Mouse (Mus musculus) left cerebral cortex, postnatal 14 days (tissue): ENCODE measurements at regions not wholly inside any gene's neighbourhood (a gene's known extent, or its start where the extent isn't known, plus 50 kb on each side); places are given as distances from the start of the nearest gene placed in this dataset.

Experiments used
- DNase-seq, 2 experiments: peaks; one replicate each; pipeline ENCODE4 v3.0.0; 2021 to 2022; ENCODE audit warnings: low spot score in 2 of 2, mixed read lengths in 1 of 2
- intact Hi-C: fragments of 180-260 bp; cut with DNase I; formaldehyde crosslinking; loops from one replicate; pipeline ENCODE4 v1.15.1; 2025

DNA sequence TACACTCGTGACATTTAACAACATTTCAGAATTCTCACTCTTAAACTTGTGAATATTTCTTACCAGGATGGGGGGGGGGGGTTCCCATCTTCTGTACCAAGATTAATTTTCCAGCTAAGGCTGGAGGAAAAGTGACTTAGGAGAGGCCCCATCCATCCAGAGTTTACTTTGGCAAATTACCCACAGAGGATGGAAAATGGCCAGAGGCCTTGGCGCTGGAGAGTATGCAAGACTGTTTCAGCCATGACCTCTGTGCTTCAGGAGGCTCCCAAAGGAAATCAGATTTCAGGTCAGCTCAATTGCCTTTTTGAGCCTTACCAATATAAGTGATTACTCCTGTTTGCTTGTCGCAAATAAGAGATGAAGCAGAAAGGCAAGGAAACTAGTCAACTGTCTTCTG is 143.4 kb upstream of the F930015N05Rik start:
- peak in 1 of 2 experiments; percentile 5 for DNase-seq
- intact Hi-C loops, result no loop called here

GRCm38 (mm10) chr11:64586056-64586455 is 149.6 kb upstream of the F930015N05Rik start:
- intact Hi-C loops, result no loop called here

GRCm38 (mm10) chr11:64587034-64587710 is 150.7 kb upstream of the F930015N05Rik start:
- DNase-seq, result no peak
- intact Hi-C loops, result no loop called here

More at GRCm38 (mm10) chr11:64586056-64586455, 149.6 kb upstream of the F930015N05Rik start:
- DNase-seq, result no peak

DNA sequence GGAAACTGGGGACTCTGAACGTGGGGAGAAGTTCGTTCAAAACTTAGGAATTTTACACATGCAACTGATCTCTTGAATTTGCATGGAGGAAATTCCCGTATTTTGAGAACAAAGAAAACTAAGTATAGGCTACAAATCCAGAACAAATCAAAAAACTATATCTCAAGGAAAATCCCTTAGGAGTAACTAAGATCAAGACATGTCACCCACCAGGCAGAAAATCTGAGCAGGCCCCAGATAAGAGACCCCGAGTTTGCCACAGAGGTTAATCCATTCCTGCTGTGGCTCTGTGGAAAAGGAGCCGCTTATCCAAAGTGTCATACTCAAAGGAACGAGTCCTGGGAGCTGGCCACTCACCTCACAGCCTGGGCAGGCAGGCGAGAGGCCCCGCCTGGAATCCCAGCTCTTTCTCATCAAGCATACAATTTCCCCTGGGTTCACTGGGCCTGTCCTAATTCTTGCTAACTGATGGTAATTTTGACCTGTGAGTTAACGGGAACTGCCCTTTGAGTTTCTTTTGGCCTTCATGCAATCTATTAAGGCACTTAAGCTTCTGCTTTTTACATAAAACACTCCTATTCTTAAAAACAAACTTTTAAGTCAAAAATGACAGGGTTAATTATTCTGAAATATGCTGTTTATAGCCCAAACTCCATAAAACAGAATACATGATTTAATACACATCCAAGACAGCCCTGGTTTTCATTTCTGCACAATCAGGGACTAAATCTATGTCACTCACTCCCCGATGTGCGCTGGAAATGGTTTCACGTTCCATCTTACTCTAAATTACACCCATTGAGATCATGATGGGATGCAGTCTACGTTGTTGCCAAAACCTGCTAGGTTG is 151.5 kb upstream of the F930015N05Rik start:
- no peak for DNase-seq
- intact Hi-C loops, result no loop called here

- intact Hi-C loops, result no loop called here
- DNase-seq, result no peak
These were observed 152.1 kb upstream of the F930015N05Rik start for GRCm38 (mm10) chr11:64588601-64588989.

DNA sequence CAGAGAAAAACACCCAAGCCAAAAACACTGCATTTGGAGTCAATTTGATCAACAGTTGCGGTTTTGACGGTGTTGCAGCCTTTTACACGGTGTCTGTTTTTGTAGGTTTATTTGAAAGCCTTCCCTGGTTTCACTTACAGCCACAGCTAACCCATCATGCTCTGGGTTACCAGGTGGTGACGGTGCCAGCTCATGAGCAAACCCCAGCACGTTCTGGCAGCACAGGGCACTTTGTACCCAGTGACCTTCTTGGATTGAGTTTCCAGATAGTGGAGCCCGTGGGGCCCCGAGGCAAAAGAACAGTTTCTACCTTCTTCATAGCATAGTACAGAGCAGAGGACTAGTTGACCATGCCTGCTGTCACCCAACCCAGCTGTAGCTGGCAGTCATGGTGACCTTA is 152.6 kb upstream of the F930015N05Rik start:
- intact Hi-C loops, result no loop called here
- DNase-seq, result no peak

GRCm38 (mm10) chr11:64590091-64590490 is 153.6 kb upstream of the F930015N05Rik start:
- no peak for DNase-seq
- intact Hi-C loops, result no loop called here

- DNase-seq, result no peak
- intact Hi-C loops, result no loop called here
These were observed 155.8 kb upstream of the F930015N05Rik start for GRCm38 (mm10) chr11:64592253-64592652.

GRCm38 (mm10) chr11:64597305-64597704 is 160.9 kb upstream of the F930015N05Rik start:
- intact Hi-C loops, result no loop called here
- DNase-seq, result no peak

DNA sequence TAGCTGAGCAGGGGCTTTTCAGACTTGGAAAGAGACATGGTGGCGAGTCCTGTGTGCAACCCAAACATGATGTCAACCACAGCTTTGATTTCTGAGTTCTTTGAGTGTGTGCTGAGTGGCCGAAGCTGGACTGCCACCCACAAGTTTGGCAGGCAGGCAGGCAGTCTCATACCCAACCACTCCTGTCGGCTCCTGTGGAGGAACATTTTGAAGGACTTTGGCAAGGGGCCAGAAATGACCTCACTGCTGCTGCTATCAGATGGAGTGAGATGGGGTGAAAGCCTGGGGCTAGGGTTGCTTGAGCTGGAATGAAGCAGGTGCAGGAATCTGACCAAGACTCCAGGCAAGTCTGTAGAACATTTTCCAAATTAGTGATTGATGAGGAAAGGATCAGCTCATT is 162.7 kb upstream of the F930015N05Rik start:
- intact Hi-C loops, result no loop called here
- peak; percentile 4 to 5 for DNase-seq

DNA sequence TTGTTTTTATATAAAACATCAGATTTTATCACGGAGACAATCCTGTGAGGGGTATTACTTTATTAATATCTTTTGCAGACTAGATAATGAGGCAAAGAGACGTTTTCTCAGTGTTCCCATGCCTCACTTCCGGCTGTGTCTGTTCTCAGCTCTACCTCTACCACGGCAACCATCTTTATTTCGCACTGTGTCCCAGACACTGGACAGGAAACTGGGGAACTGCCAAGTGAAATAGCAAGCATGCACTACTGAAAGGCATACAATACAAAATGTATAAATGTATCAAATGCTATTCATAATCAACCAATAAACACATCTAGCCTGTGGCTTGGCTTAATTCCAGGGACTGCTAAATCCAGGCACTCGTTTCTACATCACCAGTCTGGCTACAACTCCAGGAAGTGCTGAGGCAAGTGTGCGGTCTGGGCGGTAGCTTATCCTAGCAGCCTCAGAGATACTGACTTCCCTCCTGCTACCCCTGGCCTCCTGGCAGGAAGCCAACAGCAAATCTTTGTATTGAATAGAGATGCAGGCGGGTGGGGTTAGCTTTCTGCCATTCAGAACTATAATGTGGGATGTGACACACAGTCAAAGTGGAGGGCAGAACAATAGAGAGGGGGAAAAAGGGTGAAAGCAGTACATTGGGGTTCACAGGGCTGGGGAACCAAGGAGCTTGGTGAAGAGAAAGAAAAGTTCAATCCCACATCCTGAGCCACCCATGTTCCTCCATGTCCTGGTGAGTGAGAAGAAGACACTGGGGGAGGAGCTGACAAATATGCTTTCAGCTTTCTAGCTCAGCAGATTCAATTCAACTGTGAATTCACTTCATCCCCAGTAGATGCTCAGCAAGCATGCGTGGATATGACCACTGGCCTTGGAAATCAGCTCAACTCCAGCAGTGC is 164.0 kb upstream of the F930015N05Rik start:
- DNase-seq, result peak; percentile 26
- intact Hi-C loops, result no loop called here

DNA sequence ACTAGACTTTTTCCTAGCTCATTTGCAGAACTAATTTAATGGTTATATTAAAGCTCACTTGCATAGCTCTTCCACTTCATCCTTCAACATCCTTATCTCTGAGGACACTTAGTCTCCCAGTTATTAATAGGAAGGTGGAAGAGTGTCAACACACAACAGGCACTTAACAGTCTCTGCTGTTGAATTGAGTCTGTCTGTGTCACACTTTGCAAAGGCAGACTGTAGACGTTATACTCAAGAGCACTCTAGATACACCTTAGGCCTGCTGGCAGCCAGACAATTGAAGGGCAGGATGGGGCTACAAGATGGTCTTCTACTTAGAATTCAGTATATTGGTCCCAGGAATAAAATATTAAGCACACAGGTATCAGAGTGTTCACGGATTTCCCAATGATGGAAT is 172.6 kb upstream of the F930015N05Rik start:
- no peak for DNase-seq
- intact Hi-C loops, result no loop called here

DNA sequence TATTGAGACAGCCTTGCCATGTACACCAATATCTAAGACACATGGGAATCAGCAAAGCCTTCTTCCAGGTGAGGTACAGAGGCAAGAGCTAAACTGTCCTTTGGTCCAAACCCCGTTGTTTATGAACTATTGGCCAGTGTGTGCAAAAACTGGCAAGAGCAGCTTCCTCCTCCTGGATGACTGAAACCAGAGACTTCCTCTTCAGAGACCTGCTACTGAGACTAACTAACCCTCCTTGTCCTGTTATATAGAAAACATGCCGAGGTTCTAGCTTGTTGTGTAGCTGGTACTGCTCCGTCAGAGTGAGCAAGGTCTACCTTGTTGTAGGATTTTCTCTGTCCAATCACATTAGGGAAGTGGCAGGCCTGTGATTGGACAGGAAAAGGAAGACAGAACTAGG is 174.3 kb upstream of the F930015N05Rik start:
- no peak for DNase-seq
- intact Hi-C loops, result no loop called here

DNA sequence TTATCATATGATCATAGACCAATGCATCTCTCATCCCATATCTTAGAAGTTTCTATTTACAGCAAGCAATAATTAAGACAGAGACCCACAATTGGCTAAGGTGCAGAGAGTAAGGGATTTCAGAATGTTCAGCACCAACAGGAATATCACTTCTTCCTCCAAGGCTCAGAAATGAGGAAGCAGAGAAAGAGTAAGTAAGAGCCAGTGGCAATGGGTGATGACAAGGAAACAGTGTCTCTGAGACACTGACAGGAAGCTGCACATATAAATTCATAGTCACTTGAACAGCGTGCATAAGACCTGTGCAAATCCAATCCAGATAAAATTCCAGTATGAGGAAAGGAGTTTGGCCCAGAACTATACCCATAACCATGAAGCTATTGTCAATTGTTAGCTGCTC is 178.7 kb upstream of the F930015N05Rik start:
- DNase-seq, result no peak
- intact Hi-C loops, result no loop called here

DNA sequence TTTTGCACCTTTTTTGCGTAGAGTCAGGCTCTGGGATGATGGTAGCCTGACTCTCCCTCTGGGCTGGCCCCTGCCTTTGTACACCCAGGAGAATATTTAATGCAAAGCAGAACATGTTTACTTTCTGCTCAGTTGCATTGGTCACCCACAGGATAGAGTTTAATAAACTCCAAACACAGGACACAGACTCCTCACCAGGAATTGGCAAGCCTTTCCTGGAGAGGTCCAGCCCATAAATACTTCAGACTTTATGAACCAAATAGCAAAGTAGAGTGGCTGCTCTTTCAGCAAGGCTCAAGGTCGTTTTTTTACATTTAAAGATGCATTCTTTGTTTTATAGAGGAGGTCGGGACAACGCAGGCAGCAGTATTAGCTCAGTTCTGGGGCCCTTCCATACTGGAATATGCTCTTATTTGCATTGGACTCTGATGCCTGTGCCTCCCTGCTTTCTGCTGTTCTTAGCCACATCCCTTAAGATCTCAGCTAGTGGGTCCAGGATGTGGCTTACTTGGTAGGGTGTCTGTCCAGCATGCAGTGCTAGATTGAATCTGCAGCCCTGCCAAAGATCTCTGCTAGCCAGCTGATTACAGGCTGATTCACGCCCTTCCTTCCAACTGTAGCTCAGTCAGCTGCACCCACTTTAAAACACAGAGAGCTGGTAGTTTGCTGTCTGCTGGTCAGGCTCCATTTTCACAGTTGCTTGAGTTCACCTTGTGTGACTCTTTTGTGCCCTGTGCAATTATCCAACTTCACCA is 182.4 kb upstream of the F930015N05Rik start:
- no peak for DNase-seq
- intact Hi-C loops, result no loop called here

GRCm38 (mm10) chr11:64627180-64627579 is 190.7 kb upstream of the F930015N05Rik start:
- DNase-seq, result no peak
- intact Hi-C loops, result no loop called here

- intact Hi-C loops, result no loop called here
- DNase-seq, result peak in 1 of 2 experiments; percentile 22
These were observed 204.5 kb upstream of the F930015N05Rik start for GRCm38 (mm10) chr11:64640947-64641346.

DNA sequence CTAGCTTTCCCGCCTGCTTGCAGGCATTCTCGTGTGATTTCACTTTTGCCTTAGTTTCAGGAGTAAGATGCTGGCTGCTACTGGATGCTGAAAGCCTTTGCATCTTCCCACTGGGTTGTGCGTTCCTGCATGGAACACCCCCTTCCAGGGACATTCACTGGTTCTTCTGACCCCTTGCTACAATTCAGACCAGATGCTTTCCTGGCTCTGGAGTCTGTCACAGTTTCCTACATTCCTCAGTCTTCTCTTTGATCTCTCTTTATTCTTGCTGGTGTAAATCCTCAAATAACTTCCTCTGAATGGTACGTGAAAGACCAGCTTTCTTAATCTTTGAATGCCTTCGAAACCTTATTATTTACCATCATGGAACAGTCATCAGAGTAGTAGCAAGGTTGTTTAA is 206.7 kb upstream of the F930015N05Rik start:
- intact Hi-C loops, result no loop called here
- DNase-seq, result no peak

GRCm38 (mm10) chr11:64647938-64648337 is 211.5 kb upstream of the F930015N05Rik start:
- intact Hi-C loops, result no loop called here
- DNase-seq, result peak; percentile 5 to 18
